Mouse (Mus musculus) brown adipose tissue, adult 24 weeks (tissue): ENCODE data around the gene Gpat3. TPM values are rescaled to one million over a fixed set of nuclear protein-coding genes. Genes with fewer than 3 reads are reported as not detected.
A peak's percentile ranks its signal among the peaks of the same experiment; 100 is the strongest.

Experiments used
- H3K27ac ChIP-seq: fragments of 200-500 bp; replicated peaks from 2 replicates; pipeline ENCODE4 v1.5.1; 2012; ENCODE audit warnings: low read depth, mild to moderate bottlenecking, low read length
- H3K4me1 ChIP-seq: fragments of 200-500 bp; 2 replicates; pipeline ENCODE4 v1.6.1; 2012; ENCODE audit warnings: low read length, mixed read lengths; ENCODE audit not compliant: control insufficient read depth, insufficient read depth, insufficient read length
- H3K4me3 ChIP-seq: fragments of 200-500 bp; 2 replicates; pipeline ENCODE4 v1.5.1; 2012; ENCODE audit warnings: low read depth, mild to moderate bottlenecking, low read length, moderate library complexity; ENCODE audit not compliant: insufficient read depth
- polyA plus RNA-seq: library from polyadenylated mRNA; stranded (reverse); fragments of >200 nt; gene quantifications from 2 replicates; pipeline ENCODE4 v1.2.4, GENCODE M21; 2012; ENCODE audit not compliant: missing spikeins, insufficient read depth, insufficient read length

Gene Gpat3
- polyA plus RNA-seq, 1 experiment, result 10.5 TPM

DNA sequence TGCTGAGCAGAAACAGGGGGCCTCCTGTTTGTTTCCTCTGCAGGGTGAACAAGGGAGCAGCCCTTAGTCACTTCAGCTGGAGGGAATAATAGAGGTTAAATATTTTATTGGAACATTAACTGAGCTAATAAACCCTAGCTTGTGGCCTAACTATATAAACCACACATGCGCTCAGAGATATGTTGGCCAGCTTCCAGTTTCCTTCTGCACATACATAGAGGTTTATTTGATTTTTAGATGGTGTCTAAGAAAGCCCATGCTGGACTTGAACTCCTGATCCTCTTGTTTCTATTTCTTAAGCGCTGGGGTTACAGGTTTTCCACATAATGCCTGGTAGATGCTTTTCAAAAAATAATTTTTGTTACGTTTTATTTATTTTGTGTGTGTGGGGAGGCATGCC is 1.0 kb upstream of the Gpat3 start:
- no peak overlapping the region for H3K27ac ChIP-seq
- H3K4me3 ChIP-seq, result no peak overlapping the region
- H3K4me1 ChIP-seq, result no peaks in the 10 kb centered on the region

DNA sequence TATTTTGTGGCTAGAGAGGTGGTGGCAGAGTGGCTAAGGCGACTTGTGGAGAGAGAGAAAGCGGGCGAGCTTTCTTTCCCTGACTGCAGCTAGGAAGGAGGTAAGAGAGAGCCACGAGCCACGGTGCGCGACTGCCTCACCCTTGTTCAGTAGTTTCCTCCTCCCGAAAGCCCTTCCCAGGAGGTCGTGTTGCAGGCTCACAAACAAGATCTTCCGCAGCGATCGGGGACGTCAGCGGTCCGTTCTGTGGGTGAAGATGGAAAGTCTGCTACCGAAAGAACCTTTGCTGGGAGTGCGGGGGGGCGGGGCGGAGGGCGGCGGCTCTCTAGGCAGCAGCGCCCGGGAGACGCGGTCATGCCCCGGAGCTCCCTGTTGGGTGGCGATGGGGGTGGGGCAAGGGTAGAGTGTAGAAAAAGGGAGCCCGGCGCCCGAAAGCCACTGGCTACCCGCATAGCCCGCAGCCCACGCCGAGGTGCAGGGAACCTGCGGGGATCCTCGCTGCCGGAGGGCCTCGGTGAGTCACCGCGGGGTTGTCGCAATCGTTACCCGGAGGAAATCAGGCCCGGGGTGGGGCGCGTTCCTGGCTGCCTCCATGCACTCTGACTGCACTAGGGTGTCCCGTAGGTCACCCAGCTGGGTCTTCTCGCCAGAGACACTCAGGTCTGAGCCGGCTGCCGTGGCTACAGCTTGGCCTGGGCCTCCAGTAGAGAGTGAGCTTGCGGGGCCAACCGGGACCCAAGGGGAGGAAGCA is 510 bp downstream of the Gpat3 start:
- peak overlapping the region; percentile 60 for H3K4me3 ChIP-seq
- H3K27ac ChIP-seq, result peak overlapping the region; percentile 91
- H3K4me1 ChIP-seq, result no peaks in the 10 kb centered on the region

DNA sequence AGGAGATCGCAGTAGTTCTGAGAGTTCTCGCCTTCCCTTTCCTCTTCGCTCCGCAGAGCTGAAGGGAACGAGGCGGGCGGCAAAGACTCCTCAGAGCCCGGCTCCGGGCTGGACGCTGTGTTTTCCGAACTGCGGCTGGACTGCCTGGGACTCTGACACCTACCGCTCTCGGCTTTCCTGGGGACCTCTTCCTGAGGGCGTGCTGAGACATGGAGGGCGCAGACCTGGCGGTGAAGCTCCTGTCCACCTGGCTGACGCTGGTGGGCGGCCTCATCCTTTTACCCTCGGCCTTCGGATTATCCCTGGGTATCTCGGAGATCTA is 1.0 kb downstream of the Gpat3 start:
- Histone ChIP-seq H3K27ac (peak overlapping the region; percentile 91), H3K4me1 (no peaks in the 10 kb centered on the region), H3K4me3 (peak overlapping the region; percentile 60)

DNA sequence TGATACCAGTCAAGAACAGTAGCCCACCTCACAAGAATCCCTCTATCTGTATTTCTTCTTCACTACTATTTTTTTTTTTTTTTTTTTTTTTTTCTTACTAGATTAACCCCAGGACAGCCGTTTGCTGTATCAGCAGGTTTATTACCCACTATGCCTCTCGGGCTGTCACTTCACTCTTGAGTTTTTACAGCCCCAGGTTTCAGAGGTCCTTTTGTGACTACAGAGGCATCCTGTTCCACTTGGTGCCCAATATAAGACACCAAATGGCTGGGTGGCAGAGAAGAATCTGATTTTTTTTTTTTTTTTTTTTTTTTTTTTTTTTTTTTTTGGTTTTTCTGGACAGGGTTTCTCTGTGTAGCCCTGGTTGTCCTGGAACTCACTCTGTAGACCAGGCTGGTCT is 1.6 kb downstream of the Gpat3 start:
- peak overlapping the region; percentile 91 for H3K27ac ChIP-seq
- H3K4me1 ChIP-seq, result no peaks in the 10 kb centered on the region
- H3K4me3 ChIP-seq, result peak overlapping the region; percentile 60

GRCm38 (mm10) chr5:100853963-100854362 is 8.4 kb downstream of the Gpat3 start:
- Histone ChIP-seq H3K4me1 (no peaks in the 10 kb centered on the region; the same call in 1 of the 2 replicates), H3K27ac (no peak overlapping the region)

GRCm38 (mm10) chr5:100856552-100856951 is 11.0 kb downstream of the Gpat3 start:
- Histone ChIP-seq H3K27ac (no peak overlapping the region), H3K4me1 (peaks cover 1% of the 10 kb centered on the region), H3K4me3 (no peak overlapping the region)

More at GRCm38 (mm10) chr5:100853963-100854362, 8.4 kb downstream of the Gpat3 start:
- H3K4me3 ChIP-seq, result no peak overlapping the region

GRCm38 (mm10) chr5:100860417-100861053 is 15.0 kb downstream of the Gpat3 start:
- peaks cover 13% of the 10 kb centered on the region for H3K4me1 ChIP-seq
- H3K27ac ChIP-seq, result peak overlapping the region; percentile 54
- no peak overlapping the region for H3K4me3 ChIP-seq

DNA sequence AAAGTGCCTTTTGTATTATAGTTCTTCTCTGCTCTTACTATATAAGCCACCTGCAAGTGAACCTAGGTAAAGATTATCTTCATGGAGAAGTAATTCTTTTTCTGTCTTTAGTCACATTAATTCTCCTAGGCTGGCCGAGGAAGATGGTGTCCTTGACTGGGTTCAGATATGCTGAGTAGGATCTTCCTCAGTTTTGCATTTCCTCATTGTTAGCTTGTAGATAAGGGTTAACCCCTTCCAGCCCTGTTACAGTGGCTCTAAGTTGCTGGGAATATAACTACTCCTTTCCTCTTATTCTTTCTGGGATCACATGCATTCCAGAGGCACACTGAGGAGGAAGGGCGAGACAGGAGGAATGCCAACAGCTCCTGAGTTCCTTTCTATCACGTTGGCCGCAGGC is 15.6 kb downstream of the Gpat3 start:
- H3K27ac ChIP-seq, result peak overlapping the region; percentile 84

DNA sequence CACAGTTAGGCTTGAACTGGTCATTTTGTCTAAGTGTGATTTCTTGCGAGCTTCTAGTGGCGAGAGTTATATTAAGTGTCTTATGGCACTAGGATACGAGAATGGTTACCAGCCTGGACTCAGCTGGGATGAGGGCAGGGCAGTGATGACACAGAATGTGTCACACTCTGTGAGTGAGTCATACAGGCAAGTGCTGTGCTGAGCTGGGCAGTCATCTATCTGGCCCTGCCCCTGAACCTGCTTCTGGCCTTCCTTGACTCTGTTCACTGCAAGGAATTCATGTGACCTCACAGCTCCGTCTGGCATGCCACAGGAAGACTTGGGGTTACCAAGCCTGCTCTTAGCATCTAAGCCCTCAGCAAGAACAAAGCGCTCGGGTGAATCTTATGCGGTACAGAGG is 16.3 kb downstream of the Gpat3 start:
- Histone ChIP-seq H3K4me3 (no peak overlapping the region), H3K27ac (peak overlapping the region; percentile 84), H3K4me1 (peaks cover 16% of the 10 kb centered on the region)

More for the DNA sequence above, 15.6 kb downstream of the Gpat3 start:
- Histone ChIP-seq H3K4me1 (peaks cover 16% of the 10 kb centered on the region), H3K4me3 (no peak overlapping the region)

DNA sequence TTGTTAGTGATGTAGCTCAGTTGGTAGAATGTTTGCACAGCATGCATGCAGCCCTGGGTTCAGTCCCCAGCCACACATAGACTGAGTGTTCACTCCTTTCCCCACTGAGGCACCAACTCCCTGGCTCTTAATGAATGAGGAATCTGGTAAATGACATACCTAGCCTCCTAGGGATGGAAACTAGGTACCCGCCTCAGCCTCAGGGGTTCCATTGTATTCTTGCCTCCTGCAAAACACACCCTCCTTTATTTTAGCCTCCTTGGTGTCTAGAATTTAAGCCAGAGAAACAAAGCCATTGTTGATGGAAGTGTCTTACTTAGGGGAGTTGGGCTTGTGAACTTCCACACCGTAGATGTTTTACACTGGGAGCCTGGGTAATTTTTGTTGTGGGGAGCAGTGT is 17.6 kb downstream of the Gpat3 start:
- no peak overlapping the region for H3K4me3 ChIP-seq
- peaks cover 16% of the 10 kb centered on the region for H3K4me1 ChIP-seq
- H3K27ac ChIP-seq, result no peak overlapping the region

GRCm38 (mm10) chr5:100864438-100864837 is 18.9 kb downstream of the Gpat3 start:
- H3K27ac ChIP-seq, result peak overlapping the region; percentile 67
- peaks cover 18% of the 10 kb centered on the region for H3K4me1 ChIP-seq
- H3K4me3 ChIP-seq, result no peak overlapping the region

- Histone ChIP-seq H3K4me1 (peaks cover 18% of the 10 kb centered on the region), H3K27ac (no peak overlapping the region), H3K4me3 (no peak overlapping the region)
These were observed 20.7 kb downstream of the Gpat3 start for GRCm38 (mm10) chr5:100866183-100866582.

GRCm38 (mm10) chr5:100869197-100869895 is 23.8 kb downstream of the Gpat3 start:
- no peak overlapping the region for H3K27ac ChIP-seq
- peaks cover 7% of the 10 kb centered on the region for H3K4me1 ChIP-seq
- no peak overlapping the region for H3K4me3 ChIP-seq

DNA sequence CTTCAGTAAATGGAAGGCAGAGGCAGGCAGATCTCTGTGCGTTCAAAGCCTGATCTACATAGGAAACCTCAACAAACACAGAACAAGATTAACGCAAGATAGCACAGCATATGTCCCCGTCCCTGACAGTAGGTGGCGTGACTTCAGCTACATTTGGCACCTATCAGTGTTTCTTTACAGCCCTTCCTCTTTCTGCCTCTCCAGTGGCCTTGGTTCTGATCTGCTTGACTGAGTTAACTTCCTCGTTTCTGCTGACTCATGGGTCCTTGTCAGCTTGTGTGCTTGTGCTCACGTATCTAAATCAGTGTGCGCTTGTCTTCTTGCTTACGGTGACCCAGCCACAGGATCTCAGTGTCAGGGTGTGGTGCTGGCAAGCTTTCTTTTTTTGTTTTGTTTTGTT is 26.5 kb downstream of the Gpat3 start:
- Histone ChIP-seq H3K4me3 (no peak overlapping the region), H3K27ac (no peak overlapping the region; the same call in 1 of the 2 replicates)

GRCm38 (mm10) chr5:100874721-100875120 is 29.2 kb downstream of the Gpat3 start:
- no peak overlapping the region for H3K4me3 ChIP-seq
- peaks cover 2% of the 10 kb centered on the region for H3K4me1 ChIP-seq
- H3K27ac ChIP-seq, result no peak overlapping the region

More for the DNA sequence above, 26.5 kb downstream of the Gpat3 start:
- H3K4me1 ChIP-seq, result peaks cover 4% of the 10 kb centered on the region
